Mouse (Mus musculus): ENCODE measurements around the gene Elovl6. TPM values are rescaled to one million over a fixed set of nuclear protein-coding genes. Genes with fewer than 3 reads are reported as not detected.

The Elovl6 gene
- total RNA-seq, 1 experiment = 118 TPM

GRCm38 (mm10) chr3:129658776-129659175 is 126.6 kb downstream of the Elovl6 start:
- no peaks in the 10 kb centered on the region; a peak in 1 of 4 replicates for H3K4me1 ChIP-seq (ENCODE audit: control insufficient read depth in 2 of 2, insufficient read depth in 2 of 2, low read length in 2 of 2, poor library complexity in 1 of 2)
- no peak for DNase-seq (ENCODE audit: low read depth, low spot score)
- no peaks in the 10 kb centered on the region for H3K36me3 ChIP-seq (ENCODE audit: control insufficient read depth, insufficient read depth, low read length, poor library complexity, severe bottlenecking)
- H3K9ac ChIP-seq (ENCODE audit: insufficient read depth, low read depth, low read length, poor library complexity, severe bottlenecking) = no peak overlapping the region
- no peak overlapping the region for H3K4me3 ChIP-seq (ENCODE audit: insufficient read depth in 1 of 2, low read depth in 1 of 2, low read length in 2 of 2, poor library complexity in 1 of 2, severe bottlenecking in 1 of 2)
- peaks cover 3% of the 10 kb centered on the region for H3K9me3 ChIP-seq (ENCODE audit: control insufficient read depth, insufficient read depth, low read depth, low read length)
- in situ Hi-C loops (cut with MboI; ENCODE audit: low sequenced_read_pairs in 2 of 2, unreplicated experiment in 2 of 2) = no loop called here
- no peak overlapping the region for H3K27ac ChIP-seq (ENCODE audit: insufficient read depth, low read depth, low read length, poor library complexity, severe bottlenecking)
- TF ChIP-seq MAFK (IDR thresholded peaks at IDR 0.05; ENCODE audit: insufficient read depth, low read depth, low read length) (no peak), ZC3H11A (IDR thresholded peaks at IDR 0.05; ENCODE audit: borderline replicate concordance, low read depth, low read length) (no peak), ZNF384 (IDR thresholded peaks at IDR 0.05; ENCODE audit: low read depth, low read length) (no peak), CHD2 (IDR thresholded peaks at IDR 0.05; ENCODE audit: low read depth, low read length) (no peak), HCFC1 (IDR thresholded peaks at IDR 0.05; ENCODE audit: borderline replicate concordance, insufficient read depth, low read length) (no peak)

- Histone ChIP-seq H3K9me3 (ENCODE audit: control insufficient read depth, insufficient read depth, low read depth, low read length) (peaks cover 2% of the 10 kb centered on the region; the same call in 1 of the 2 replicates), H3K4me3 (ENCODE audit: insufficient read depth in 1 of 2, low read depth in 1 of 2, low read length in 2 of 2, poor library complexity in 1 of 2, severe bottlenecking in 1 of 2) (no peak overlapping the region), H3K4me1 (ENCODE audit: control insufficient read depth in 2 of 2, insufficient read depth in 2 of 2, low read length in 2 of 2, poor library complexity in 1 of 2) (no peaks in the 10 kb centered on the region), H3K36me3 (ENCODE audit: control insufficient read depth, insufficient read depth, low read length, poor library complexity, severe bottlenecking) (no peaks in the 10 kb centered on the region), H3K27ac (ENCODE audit: insufficient read depth, low read depth, low read length, poor library complexity, severe bottlenecking) (no peak overlapping the region), H3K9ac (ENCODE audit: insufficient read depth, low read depth, low read length, poor library complexity, severe bottlenecking) (no peak overlapping the region)
- in situ Hi-C loops (cut with MboI; ENCODE audit: low sequenced_read_pairs in 2 of 2, unreplicated experiment in 2 of 2) = no loop called here
- no peak for TF ChIP-seq HCFC1 (IDR thresholded peaks at IDR 0.05; ENCODE audit: borderline replicate concordance, insufficient read depth, low read length)
- no peak for TF ChIP-seq CHD2 (IDR thresholded peaks at IDR 0.05; ENCODE audit: low read depth, low read length)
- TF ChIP-seq ZNF384 (IDR thresholded peaks at IDR 0.05; ENCODE audit: low read depth, low read length) = no peak
- no peak for TF ChIP-seq MAFK (IDR thresholded peaks at IDR 0.05; ENCODE audit: insufficient read depth, low read depth, low read length)
- no peak for TF ChIP-seq ZC3H11A (IDR thresholded peaks at IDR 0.05; ENCODE audit: borderline replicate concordance, low read depth, low read length)
- DNase-seq (ENCODE audit: low read depth, low spot score) = no peak
Observed at GRCm38 (mm10) chr3:129663906-129664305, 131.8 kb downstream of the Elovl6 start.

GRCm38 (mm10) chr3:129675923-129676322 is 143.8 kb downstream of the Elovl6 start:
- no peak overlapping the region for H3K27ac ChIP-seq (ENCODE audit: insufficient read depth, low read depth, low read length, poor library complexity, severe bottlenecking)
- no peak for TF ChIP-seq HCFC1 (IDR thresholded peaks at IDR 0.05; ENCODE audit: borderline replicate concordance, insufficient read depth, low read length)
- TF ChIP-seq CHD2 (IDR thresholded peaks at IDR 0.05; ENCODE audit: low read depth, low read length) = no peak
- H3K4me3 ChIP-seq (ENCODE audit: insufficient read depth in 1 of 2, low read depth in 1 of 2, low read length in 2 of 2, poor library complexity in 1 of 2, severe bottlenecking in 1 of 2) = no peak overlapping the region
- in situ Hi-C loops (cut with MboI; ENCODE audit: low sequenced_read_pairs in 2 of 2, unreplicated experiment in 2 of 2) = no loop called here
- H3K36me3 ChIP-seq (ENCODE audit: control insufficient read depth, insufficient read depth, low read length, poor library complexity, severe bottlenecking) = no peaks in the 10 kb centered on the region
- H3K4me1 ChIP-seq (ENCODE audit: control insufficient read depth in 2 of 2, insufficient read depth in 2 of 2, low read length in 2 of 2, poor library complexity in 1 of 2) = peaks cover 0 to 3% of the 10 kb centered on the region in 2 experiments; a peak in 1 of 4 replicates
- DNase-seq (ENCODE audit: low read depth, low spot score) = no peak
- no peaks in the 10 kb centered on the region for H3K9me3 ChIP-seq (ENCODE audit: control insufficient read depth, insufficient read depth, low read depth, low read length)
- H3K9ac ChIP-seq (ENCODE audit: insufficient read depth, low read depth, low read length, poor library complexity, severe bottlenecking) = no peak overlapping the region

- no peak for DNase-seq (ENCODE audit: low read depth, low spot score)
- no peak for TF ChIP-seq ZC3H11A (IDR thresholded peaks at IDR 0.05; ENCODE audit: borderline replicate concordance, low read depth, low read length)
- H3K27ac ChIP-seq (ENCODE audit: insufficient read depth, low read depth, low read length, poor library complexity, severe bottlenecking) = no peak overlapping the region
- in situ Hi-C loops (cut with MboI; ENCODE audit: low sequenced_read_pairs in 2 of 2, unreplicated experiment in 2 of 2) = loop anchor here in 1 of 2 experiments (10.0 kb wide), 1 partner anchor 375 kb away; no protein-coding TSS in a partner anchor
- no peak overlapping the region for H3K4me3 ChIP-seq (ENCODE audit: insufficient read depth in 1 of 2, low read depth in 1 of 2, low read length in 2 of 2, poor library complexity in 1 of 2, severe bottlenecking in 1 of 2)
- H3K4me1 ChIP-seq (ENCODE audit: control insufficient read depth in 2 of 2, insufficient read depth in 2 of 2, low read length in 2 of 2, poor library complexity in 1 of 2) = no peaks in the 10 kb centered on the region
- H3K36me3 ChIP-seq (ENCODE audit: control insufficient read depth, insufficient read depth, low read length, poor library complexity, severe bottlenecking) = no peaks in the 10 kb centered on the region
- H3K9ac ChIP-seq (ENCODE audit: insufficient read depth, low read depth, low read length, poor library complexity, severe bottlenecking) = no peak overlapping the region
- no peaks in the 10 kb centered on the region for H3K9me3 ChIP-seq (ENCODE audit: control insufficient read depth, insufficient read depth, low read depth, low read length)
Observed at GRCm38 (mm10) chr3:129680258-129680657, 148.1 kb downstream of the Elovl6 start.

GRCm38 (mm10) chr3:129681841-129682240 is 149.7 kb downstream of the Elovl6 start:
- in situ Hi-C loops (cut with MboI; ENCODE audit: low sequenced_read_pairs in 2 of 2, unreplicated experiment in 2 of 2) = loop anchor here in 1 of 2 experiments (10.0 kb wide), 1 partner anchor 377 kb away; no protein-coding TSS in a partner anchor
- TF ChIP-seq HCFC1 (IDR thresholded peaks at IDR 0.05; ENCODE audit: borderline replicate concordance, insufficient read depth, low read length) (no peak), CHD2 (IDR thresholded peaks at IDR 0.05; ENCODE audit: low read depth, low read length) (no peak), MAFK (IDR thresholded peaks at IDR 0.05; ENCODE audit: insufficient read depth, low read depth, low read length) (no peak), ZNF384 (IDR thresholded peaks at IDR 0.05; ENCODE audit: low read depth, low read length) (no peak), ZC3H11A (IDR thresholded peaks at IDR 0.05; ENCODE audit: borderline replicate concordance, low read depth, low read length) (no peak)
- Histone ChIP-seq H3K4me3 (ENCODE audit: insufficient read depth in 1 of 2, low read depth in 1 of 2, low read length in 2 of 2, poor library complexity in 1 of 2, severe bottlenecking in 1 of 2) (no peak overlapping the region), H3K36me3 (ENCODE audit: control insufficient read depth, insufficient read depth, low read length, poor library complexity, severe bottlenecking) (no peaks in the 10 kb centered on the region), H3K27ac (ENCODE audit: insufficient read depth, low read depth, low read length, poor library complexity, severe bottlenecking) (no peak overlapping the region), H3K9me3 (ENCODE audit: control insufficient read depth, insufficient read depth, low read depth, low read length) (no peaks in the 10 kb centered on the region), H3K9ac (ENCODE audit: insufficient read depth, low read depth, low read length, poor library complexity, severe bottlenecking) (no peak overlapping the region), H3K4me1 (ENCODE audit: control insufficient read depth in 2 of 2, insufficient read depth in 2 of 2, low read length in 2 of 2, poor library complexity in 1 of 2) (peaks cover 0 to 4% of the 10 kb centered on the region in 2 experiments; a peak in 1 of 4 replicates)
- DNase-seq (ENCODE audit: low read depth, low spot score) = no peak
